Mouse (Mus musculus): ENCODE results near the gene Pxmp2.

GRCm38 (mm10) chr5:110231638-110232037 is 54.3 kb downstream of the Pxmp2 start:
- no peak for TF ChIP-seq POLR2A (IDR thresholded peaks at IDR 0.05; ENCODE audit: borderline replicate concordance, low read depth, low read length)
- 0 out of 2 replicates have a peak, but pooled peaks have one; percentile 28 for TF ChIP-seq CTCF (IDR thresholded peaks at IDR 0.05; ENCODE audit: low read depth, low read length)

All from bone marrow macrophage, adult 2 months (primary cell).